Mouse (Mus musculus): ENCODE results near the gene Fam117b. TPM values are rescaled to one million over a fixed set of nuclear protein-coding genes. Genes with fewer than 3 reads are reported as not detected.

Fam117b gene
- polyA plus RNA-seq, 1 experiment from 2014 or later, result 10.7 TPM

DNA sequence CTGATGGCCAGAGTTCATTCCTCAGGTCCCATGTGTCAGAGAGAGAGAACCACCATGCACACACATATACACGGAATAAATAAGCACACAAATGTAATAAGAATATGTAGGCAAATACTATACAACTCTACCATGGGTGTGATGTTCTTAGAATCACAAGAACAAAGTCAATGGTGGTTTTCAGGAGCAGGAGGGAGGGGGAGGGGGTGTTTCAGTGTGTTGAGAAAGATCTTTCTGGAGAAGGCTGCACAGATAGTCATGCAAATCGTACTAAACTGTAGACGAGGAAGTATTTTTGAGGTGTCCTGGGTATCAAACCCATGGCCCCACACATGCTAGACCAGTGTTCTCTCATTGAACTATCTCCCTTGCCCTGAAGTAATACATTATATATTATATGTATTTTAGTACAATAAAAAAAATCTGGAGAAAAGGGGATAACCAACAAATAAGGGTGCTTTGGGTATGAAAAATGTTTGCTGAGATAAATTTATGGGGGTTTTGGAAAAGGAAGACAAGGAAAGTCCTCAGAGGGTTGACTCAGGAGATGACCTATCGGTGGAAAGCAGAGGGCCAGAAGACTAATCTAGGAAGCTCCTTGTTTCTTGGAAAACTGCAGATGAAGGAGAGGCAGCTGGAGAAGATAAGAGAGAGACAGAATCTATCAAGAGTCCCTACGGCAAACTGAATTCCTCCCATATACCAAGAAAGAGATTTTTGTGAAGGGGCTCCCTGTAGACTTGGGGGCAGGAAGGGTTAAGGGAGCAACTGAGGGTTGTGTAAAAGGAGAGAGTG, 11.5 kb upstream of the Fam117b start:
- no peak for TF ChIP-seq CTCF (IDR thresholded peaks at IDR 0.05; ENCODE audit: low read depth)
- Histone ChIP-seq H3K27ac (no peak overlapping the region; the same call in 1 of the 2 replicates), H3K4me2 (ENCODE audit: low read length) (no peak overlapping the region), H3K36me3 (ENCODE audit: insufficient read depth, low read length) (no peaks in the 10 kb centered on the region), H3K4me3 (replicated peaks; ENCODE audit: low read depth, low read length) (no peak overlapping the region), H3K9ac (ENCODE audit: low read depth, low read length) (no peak overlapping the region), H3K9me3 (replicated peaks; ENCODE audit: low read length) (no peaks in the 10 kb centered on the region), H3K27me3 (ENCODE audit: insufficient read depth, low read length) (no peaks in the 10 kb centered on the region), H3K4me1 (replicated peaks; ENCODE audit: insufficient read depth, low read length) (no peaks in the 10 kb centered on the region; the same call in 1 of the 2 replicates)
- ATAC-seq (replicated peaks; ENCODE audit: low FRiP score, low read depth), result no peak
- 87% methylated on average over 5 of the region's 5 CpGs for WGBS
- DNase-seq (ENCODE audit: low spot score), result no peak

DNA sequence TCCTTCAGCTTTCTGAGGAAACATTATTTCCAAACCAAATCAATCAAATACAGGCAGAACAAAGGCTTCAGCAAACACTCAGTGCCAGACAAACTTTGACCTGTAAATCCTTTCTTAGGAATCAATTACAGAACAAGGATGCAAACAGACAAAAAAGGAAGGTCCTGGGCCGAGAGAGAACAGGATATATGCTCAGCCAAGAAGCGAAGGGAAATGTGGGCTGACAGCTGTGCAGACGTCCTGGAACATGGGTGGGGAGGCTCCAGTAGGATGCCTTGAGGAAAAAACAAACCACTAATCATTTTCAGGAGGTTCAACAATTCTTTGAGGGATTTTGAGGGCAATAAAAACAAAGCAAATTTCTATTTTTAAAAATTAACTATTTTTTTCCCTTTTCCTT, 10.2 kb upstream of the Fam117b start:
- DNase-seq (ENCODE audit: low spot score) (peak; percentile 89), ATAC-seq (replicated peaks; ENCODE audit: low FRiP score, low read depth) (no peak)
- Histone ChIP-seq H3K4me1 (replicated peaks; ENCODE audit: insufficient read depth, low read length) (peaks cover 4% of the 10 kb centered on the region; the same call in 1 of the 2 replicates), H3K4me2 (ENCODE audit: low read length) (no peak overlapping the region), H3K9me3 (replicated peaks; ENCODE audit: low read length) (no peaks in the 10 kb centered on the region), H3K36me3 (ENCODE audit: insufficient read depth, low read length) (no peaks in the 10 kb centered on the region), H3K9ac (ENCODE audit: low read depth, low read length) (no peak overlapping the region), H3K27me3 (ENCODE audit: insufficient read depth, low read length) (no peaks in the 10 kb centered on the region), H3K4me3 (replicated peaks; ENCODE audit: low read depth, low read length) (no peak overlapping the region), H3K27ac (no peak overlapping the region)
- WGBS, result 16% methylated on average over 3 of the region's 3 CpGs
- TF ChIP-seq CTCF (IDR thresholded peaks at IDR 0.05; ENCODE audit: low read depth), result no peak

DNA sequence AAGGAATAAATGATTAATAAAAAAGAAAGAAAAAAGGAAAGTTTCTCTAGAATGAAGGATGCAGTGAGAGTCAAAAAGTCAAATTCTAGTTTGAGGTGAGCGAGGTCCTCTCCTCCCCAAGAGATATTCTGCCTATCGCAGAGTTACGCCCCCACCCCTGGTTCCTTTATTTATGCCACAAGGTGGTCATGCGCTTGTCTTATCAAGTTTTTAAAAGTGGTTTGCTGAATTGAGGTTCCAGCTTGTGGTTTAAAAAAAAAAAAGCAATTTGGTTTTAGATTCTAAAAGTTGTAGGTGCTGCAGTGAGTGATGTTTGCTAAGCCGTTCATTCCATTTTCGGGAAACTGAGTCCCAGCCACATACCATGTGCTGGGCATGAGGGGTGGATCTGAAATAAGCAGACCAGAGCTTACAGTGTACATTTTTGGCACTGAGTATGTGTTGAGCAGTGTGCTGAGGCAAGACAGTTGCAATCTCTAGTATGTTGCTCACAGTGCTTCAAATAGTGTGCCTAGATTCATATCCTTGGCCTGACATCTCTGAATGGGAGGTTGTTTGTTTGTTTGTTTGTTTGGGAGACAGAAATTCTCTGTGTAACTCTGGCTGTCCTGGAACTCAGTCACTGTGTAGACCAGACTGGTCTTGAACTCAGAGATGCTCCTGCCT, 8.0 kb upstream of the Fam117b start:
- Histone ChIP-seq H3K9ac (ENCODE audit: low read depth, low read length) (no peak overlapping the region), H3K4me3 (replicated peaks; ENCODE audit: low read depth, low read length) (no peak overlapping the region), H3K36me3 (ENCODE audit: insufficient read depth, low read length) (no peaks in the 10 kb centered on the region), H3K4me2 (ENCODE audit: low read length) (no peak overlapping the region), H3K27me3 (ENCODE audit: insufficient read depth, low read length) (no peaks in the 10 kb centered on the region), H3K27ac (no peak overlapping the region), H3K4me1 (replicated peaks; ENCODE audit: insufficient read depth, low read length) (peaks cover 4% of the 10 kb centered on the region; the same call in 1 of the 2 replicates), H3K9me3 (replicated peaks; ENCODE audit: low read length) (no peaks in the 10 kb centered on the region)
- 95% methylated on average over 6 of the region's 6 CpGs for WGBS
- DNase-seq (ENCODE audit: low spot score) (no peak), ATAC-seq (replicated peaks; ENCODE audit: low FRiP score, low read depth) (no peak)
- TF ChIP-seq CTCF (IDR thresholded peaks at IDR 0.05; ENCODE audit: low read depth), result no peak

DNA sequence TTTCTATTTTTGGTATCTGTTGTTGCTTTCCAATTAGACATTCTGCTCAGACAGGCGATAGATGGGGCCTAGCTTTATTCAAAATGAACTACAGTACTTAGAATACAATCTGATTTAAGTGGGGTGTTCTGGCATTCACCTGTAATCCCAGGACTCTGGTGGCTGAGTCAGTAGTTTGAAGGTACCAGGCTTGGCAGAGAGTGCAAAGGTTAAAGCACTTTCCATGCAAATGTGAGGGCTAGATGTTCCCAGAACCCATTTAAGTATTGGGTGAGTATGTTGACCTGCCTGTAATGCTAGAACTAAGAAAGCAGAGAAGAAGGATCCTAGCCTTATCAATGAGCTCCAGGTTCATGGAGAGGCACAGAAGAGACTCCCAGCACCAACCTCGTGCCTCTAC, 6.9 kb upstream of the Fam117b start:
- H3K9ac ChIP-seq (ENCODE audit: low read depth, low read length), result no peak overlapping the region
- no peak for TF ChIP-seq CTCF (IDR thresholded peaks at IDR 0.05; ENCODE audit: low read depth)

DNA sequence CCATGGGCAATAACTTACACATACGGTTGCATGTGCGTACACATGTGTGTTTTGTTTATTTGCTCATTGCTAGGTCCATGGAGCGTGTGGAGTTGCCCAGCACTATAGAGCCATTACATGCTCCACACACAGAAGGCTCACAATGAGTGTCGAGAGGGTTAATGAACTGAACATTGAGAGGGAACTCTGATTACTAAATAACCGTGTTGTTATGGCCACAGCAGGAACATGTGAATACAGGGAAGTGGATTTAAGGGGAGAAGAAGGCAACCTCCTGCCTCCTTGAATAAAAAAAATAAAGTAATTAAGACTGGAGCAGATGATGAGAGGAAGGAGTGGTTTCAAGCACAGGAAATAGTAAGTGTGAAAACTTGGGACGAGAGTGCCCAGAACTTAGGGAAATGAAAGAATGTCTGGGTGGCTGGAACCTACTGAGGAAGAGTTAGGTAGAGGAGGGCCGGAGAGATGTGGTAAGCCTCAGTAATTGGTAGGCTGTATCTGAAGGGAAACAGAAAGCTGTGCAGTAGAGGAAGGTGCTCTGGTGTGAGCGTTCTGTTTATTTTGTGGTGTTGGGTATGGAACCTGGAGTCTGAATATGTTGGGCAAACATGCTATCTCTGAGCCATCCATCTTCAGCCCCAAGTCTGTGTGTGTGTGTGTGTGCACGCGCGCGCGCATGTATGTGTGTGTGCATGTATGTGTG, 5.8 kb upstream of the Fam117b start:
- Histone ChIP-seq H3K9ac (ENCODE audit: low read depth, low read length) (no peak overlapping the region), H3K4me2 (ENCODE audit: low read length) (no peak overlapping the region), H3K27me3 (ENCODE audit: insufficient read depth, low read length) (no peaks in the 10 kb centered on the region), H3K27ac (peak overlapping the region; percentile 58), H3K36me3 (ENCODE audit: insufficient read depth, low read length) (no peaks in the 10 kb centered on the region), H3K9me3 (replicated peaks; ENCODE audit: low read length) (no peaks in the 10 kb centered on the region), H3K4me3 (replicated peaks; ENCODE audit: low read depth, low read length) (no peak overlapping the region), H3K4me1 (replicated peaks; ENCODE audit: insufficient read depth, low read length) (peaks cover 4% of the 10 kb centered on the region; the same call in 1 of the 2 replicates)
- TF ChIP-seq CTCF (IDR thresholded peaks at IDR 0.05; ENCODE audit: low read depth), result no peak
- WGBS, result 76% methylated on average over 13 of the region's 13 CpGs
- DNase-seq (ENCODE audit: low spot score), result no peak
- no peak for ATAC-seq (replicated peaks; ENCODE audit: low FRiP score, low read depth)

More for the DNA sequence above, 6.9 kb upstream of the Fam117b start:
- Histone ChIP-seq H3K36me3 (ENCODE audit: insufficient read depth, low read length) (no peaks in the 10 kb centered on the region), H3K9me3 (replicated peaks; ENCODE audit: low read length) (no peaks in the 10 kb centered on the region), H3K4me2 (ENCODE audit: low read length) (no peak overlapping the region), H3K27me3 (ENCODE audit: insufficient read depth, low read length) (no peaks in the 10 kb centered on the region), H3K4me1 (replicated peaks; ENCODE audit: insufficient read depth, low read length) (peaks cover 4% of the 10 kb centered on the region; the same call in 1 of the 2 replicates), H3K4me3 (replicated peaks; ENCODE audit: low read depth, low read length) (no peak overlapping the region), H3K27ac (peak overlapping the region; percentile 31; the same call in 1 of the 2 replicates)
- DNase-seq (ENCODE audit: low spot score) (no peak), ATAC-seq (replicated peaks; ENCODE audit: low FRiP score, low read depth) (no peak)
- 78% methylated on average over 2 of the region's 2 CpGs for WGBS

DNA sequence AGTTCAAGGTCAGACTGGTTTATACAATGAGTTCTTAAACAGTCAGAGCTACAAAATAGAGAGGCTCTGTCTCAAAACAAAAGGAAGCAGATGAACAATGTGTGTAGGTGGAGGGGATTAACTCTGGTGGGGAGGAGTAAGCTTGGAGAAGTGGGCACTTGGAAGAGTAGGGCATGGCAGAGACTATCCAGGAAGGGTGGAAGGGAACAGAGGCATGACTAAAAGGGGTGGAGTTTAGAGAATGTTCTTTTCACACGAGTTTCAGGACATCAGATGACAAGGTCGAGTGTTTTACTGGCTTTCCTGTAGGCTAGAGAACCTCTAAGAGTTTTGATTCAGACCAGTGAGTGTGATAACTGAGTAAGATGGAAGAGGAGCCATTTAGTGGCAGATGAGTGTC, 5.1 kb upstream of the Fam117b start:
- Histone ChIP-seq H3K4me1 (replicated peaks; ENCODE audit: insufficient read depth, low read length) (0 out of 2 replicates have a peak, but pooled peaks cover 4% of the 10 kb centered on the region), H3K27ac (peak overlapping the region; percentile 58), H3K4me3 (replicated peaks; ENCODE audit: low read depth, low read length) (no peak overlapping the region), H3K4me2 (ENCODE audit: low read length) (no peak overlapping the region), H3K36me3 (ENCODE audit: insufficient read depth, low read length) (no peaks in the 10 kb centered on the region), H3K27me3 (ENCODE audit: insufficient read depth, low read length) (no peaks in the 10 kb centered on the region), H3K9me3 (replicated peaks; ENCODE audit: low read length) (no peaks in the 10 kb centered on the region), H3K9ac (ENCODE audit: low read depth, low read length) (no peak overlapping the region)
- ATAC-seq (replicated peaks; ENCODE audit: low FRiP score, low read depth) (no peak), DNase-seq (ENCODE audit: low spot score) (no peak)
- TF ChIP-seq CTCF (IDR thresholded peaks at IDR 0.05; ENCODE audit: low read depth), result no peak
- 19% methylated on average over 2 of the region's 2 CpGs for WGBS

All from kidney, postnatal 0 days (tissue).